Mouse (Mus musculus) liver, embryonic 14.5 days (tissue): ENCODE data around the gene Kdm4b.

Experiments
- CTCF ChIP-seq: IDR thresholded peaks from 2 replicates; pipeline ENCODE4 v1.5.1; 2016; ENCODE audit warnings: antibody characterized with exemption, low read depth, control low read depth
- EP300 ChIP-seq: IDR thresholded peaks from 2 replicates; pipeline ENCODE4 v1.6.1; 2016; ENCODE audit warnings: antibody characterized with exemption, low read depth

- peak; percentile 95 for TF ChIP-seq CTCF
- TF ChIP-seq EP300 = no peak
Measured at GRCm38 (mm10) chr17:56356921-56357885, 31.3 kb downstream of the Kdm4b start.
